Mouse (Mus musculus) adrenal gland, postnatal 25 days (tissue): Measurements from ENCODE around the gene Stat3. TPM values are rescaled to one million over a fixed set of nuclear protein-coding genes. Genes with fewer than 3 reads are reported as not detected.
A peak's percentile ranks its signal among the peaks of the same experiment; 100 is the strongest.

ENCODE experiments used
- DNase-seq: peaks from one replicate; pipeline ENCODE4 v3.0.0; 2021; ENCODE audit warnings: mixed read lengths
- long read RNA-seq: library from polyadenylated mRNA; stranded (forward); transcript quantifications from one replicate; pipeline ENCODE4 v2.0.0, GENCODE M21; 2021
- total RNA-seq: library from RNA; stranded (reverse); gene quantifications from 2 replicates; pipeline ENCODE4 v1.2.3, GENCODE M21; 2021

Gene Stat3
- total RNA-seq: 81.5 and 88.6 TPM in 2 replicates
- long read RNA-seq, full-length matches to known transcripts: 43 of 57 reads
- long read RNA-seq, partial matches to known transcripts: 7 of 57 reads
- long read RNA-seq, other reads (novel, unspliced or antisense): 7 of 57 reads

GRCm38 (mm10) chr11:100939512-100940151 lies at the start of gene Stat3:
Gene Stat3 (minus strand): TSS chr11:100939540.
- peak; percentile 99 for DNase-seq

GRCm38 (mm10) chr11:100988674-100989073 lies 49.3 kb upstream of the Stat3 start:
- DNase-seq: no peak

GRCm38 (mm10) chr11:100985607-100986006 lies 46.3 kb upstream of the Stat3 start:
- DNase-seq: no peak

GRCm38 (mm10) chr11:100983778-100984131 lies 44.4 kb upstream of the Stat3 start:
- no peak for DNase-seq

GRCm38 (mm10) chr11:100983125-100983777 lies 43.9 kb upstream of the Stat3 start:
- peak; percentile 85 for DNase-seq

- no peak for DNase-seq
These were observed 42.7 kb upstream of the Stat3 start for GRCm38 (mm10) chr11:100982087-100982486.

GRCm38 (mm10) chr11:100981236-100981635 lies 41.9 kb upstream of the Stat3 start:
- DNase-seq: no peak

GRCm38 (mm10) chr11:100980438-100980837 lies 41.1 kb upstream of the Stat3 start:
- no peak for DNase-seq

- DNase-seq: no peak
These were observed 40.5 kb upstream of the Stat3 start for GRCm38 (mm10) chr11:100979887-100980286.

GRCm38 (mm10) chr11:100975241-100975640 lies 35.9 kb upstream of the Stat3 start:
- DNase-seq: no peak

- no peak for DNase-seq
These were observed 35.1 kb upstream of the Stat3 start for GRCm38 (mm10) chr11:100974381-100974970.

- DNase-seq: no peak
These were observed 33.9 kb upstream of the Stat3 start for GRCm38 (mm10) chr11:100973245-100973644.

GRCm38 (mm10) chr11:100971455-100971854 lies 32.1 kb upstream of the Stat3 start:
- DNase-seq: no peak

- peak; percentile 99 for DNase-seq
These were observed 31.2 kb upstream of the Stat3 start, which contains the start of gene Cavin1 for GRCm38 (mm10) chr11:100970557-100970937. Gene Cavin1 (minus strand): TSS chr11:100970887.

GRCm38 (mm10) chr11:100969744-100970556 lies 30.6 kb upstream of the Stat3 start:
- DNase-seq: peak; percentile 64

GRCm38 (mm10) chr11:100969189-100969743 lies 29.9 kb upstream of the Stat3 start:
- peak; percentile 50 for DNase-seq

- no peak for DNase-seq
These were observed 29.2 kb upstream of the Stat3 start for GRCm38 (mm10) chr11:100968501-100968900.

GRCm38 (mm10) chr11:100967881-100968420 lies 28.6 kb upstream of the Stat3 start:
- DNase-seq: no peak

GRCm38 (mm10) chr11:100967376-100967775 lies 28.0 kb upstream of the Stat3 start:
- no peak for DNase-seq

GRCm38 (mm10) chr11:100965760-100966159 lies 26.4 kb upstream of the Stat3 start:
- DNase-seq: no peak

- no peak for DNase-seq
These were observed 25.7 kb upstream of the Stat3 start for GRCm38 (mm10) chr11:100964901-100965542.
